Mouse (Mus musculus) c-Kit-positive CD71-positive TER-119-negative erythroid progenitor cells, embryonic 14.5 days (primary cell): ENCODE measurements around the gene Foxp3.
A peak's percentile ranks its signal among the peaks of the same experiment; 100 is the strongest.

ENCODE experiments used
- DNase-seq: peaks from one replicate; pipeline ENCODE4 v3.0.0-alpha.2; 2013; ENCODE audit warnings: low read depth

Gene Foxp3

GRCm38 (mm10) chrX:7573176-7574086, at the start of gene Foxp3:
TSS of gene Foxp3 (plus strand) at chrX:7573644.
- no peak for DNase-seq

DNA sequence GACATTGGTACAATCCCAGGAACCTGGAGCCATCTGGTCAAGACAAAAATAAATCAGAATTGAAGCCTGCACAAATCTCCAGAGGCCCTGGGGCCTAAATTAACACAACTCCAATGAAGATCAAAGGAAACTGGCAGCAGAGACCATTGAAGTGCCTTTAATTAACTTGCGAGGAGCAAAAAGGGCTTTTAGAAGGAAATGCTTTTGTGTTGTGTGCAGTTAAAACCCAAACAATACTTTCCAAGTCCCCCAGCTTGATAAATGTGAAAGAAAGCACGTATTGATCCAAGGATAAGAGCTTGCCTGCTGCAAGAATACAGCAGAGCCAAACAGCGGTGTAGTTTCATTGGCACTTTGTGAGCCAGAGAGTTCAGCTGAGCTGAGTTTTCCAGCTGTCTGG, 48.5 kb upstream of the Foxp3 start:
- no peak for DNase-seq

DNA sequence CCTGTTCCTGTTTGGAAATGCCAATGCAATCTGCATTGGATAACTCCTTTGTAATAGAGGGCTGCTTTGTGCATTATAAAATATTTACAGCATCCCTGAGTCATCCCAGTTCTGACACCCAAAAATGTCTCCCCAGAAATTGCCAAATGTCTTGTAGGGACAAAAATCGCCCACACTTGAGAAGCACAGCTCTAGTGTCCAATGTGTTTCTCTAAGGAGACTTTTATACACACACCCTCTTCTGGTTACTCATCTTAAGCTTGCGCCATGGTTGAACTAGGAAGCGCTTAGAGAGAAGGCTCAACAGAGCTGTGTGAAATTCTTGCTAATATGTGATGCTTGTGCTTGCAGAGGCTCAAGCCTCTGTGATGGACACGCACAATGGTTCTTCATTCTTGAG, 20.0 kb upstream of the Foxp3 start:
- no peak for DNase-seq

DNA sequence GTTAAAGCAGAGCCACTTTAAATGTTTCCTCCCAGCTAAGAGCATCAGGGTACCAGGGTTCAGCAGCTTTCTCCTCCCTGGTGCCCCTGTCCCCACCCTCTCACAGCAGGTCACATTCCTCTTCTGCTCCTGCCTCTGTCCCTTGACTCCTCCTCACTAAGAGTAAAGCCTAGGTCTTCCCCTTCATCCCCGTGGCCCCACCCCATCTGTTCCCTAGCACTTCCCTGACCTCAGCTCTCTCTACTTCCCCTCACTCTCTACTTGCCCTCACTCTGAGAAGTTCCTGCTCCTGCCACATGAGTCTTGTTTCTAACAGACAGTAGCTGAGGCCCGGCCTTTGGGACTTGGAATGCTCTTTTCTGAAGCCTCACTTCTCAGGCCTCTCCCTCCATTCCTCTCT, 10.4 kb upstream of the Foxp3 start:
- no peak for DNase-seq

- no peak for DNase-seq
These were observed 7.1 kb upstream of the Foxp3 start for GRCm38 (mm10) chrX:7566352-7566751.

GRCm38 (mm10) chrX:7567491-7567890, 6.0 kb upstream of the Foxp3 start:
- no peak for DNase-seq

- no peak for DNase-seq
These were observed 2.8 kb upstream of the Foxp3 start for GRCm38 (mm10) chrX:7570481-7571175.

- no peak for DNase-seq
These were observed 1.8 kb upstream of the Foxp3 start for GRCm38 (mm10) chrX:7571565-7572136.

- DNase-seq, result no peak
These were observed 978 bp upstream of the Foxp3 start for GRCm38 (mm10) chrX:7572466-7572865.

- DNase-seq, result peak; percentile 89
These were observed 842 bp downstream of the Foxp3 start, which contains the start of gene Ppp1r3f for GRCm38 (mm10) chrX:7574087-7574884. TSS of gene Ppp1r3f (minus strand) at chrX:7574283.

DNA sequence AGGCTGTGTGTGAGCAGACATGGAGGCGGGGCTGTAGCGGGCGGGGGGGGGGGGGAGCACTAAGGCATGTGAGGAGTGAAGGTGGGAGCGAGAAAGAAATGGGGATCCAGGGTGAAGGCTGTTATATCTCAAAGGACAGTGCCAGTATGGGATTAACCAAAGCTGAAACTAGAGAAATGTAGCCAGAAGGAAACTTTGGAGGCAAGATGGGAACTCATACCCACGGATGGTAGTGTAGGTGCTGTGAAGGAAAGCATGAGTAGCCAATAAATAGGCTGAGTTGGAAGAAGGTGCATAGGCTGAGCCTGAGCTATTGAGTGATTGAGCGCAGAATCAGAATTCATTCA, 1.4 kb downstream of the Foxp3 start:
- DNase-seq, result no peak

- no peak for DNase-seq
These were observed 7.7 kb downstream of the Foxp3 start for GRCm38 (mm10) chrX:7581151-7581550.

GRCm38 (mm10) chrX:7583881-7584280, 10.4 kb downstream of the Foxp3 start:
- DNase-seq, result no peak

- no peak for DNase-seq
These were observed 12.9 kb downstream of the Foxp3 start for GRCm38 (mm10) chrX:7586356-7586755.

GRCm38 (mm10) chrX:7595371-7595770, 21.9 kb downstream of the Foxp3 start:
- no peak for DNase-seq

DNA sequence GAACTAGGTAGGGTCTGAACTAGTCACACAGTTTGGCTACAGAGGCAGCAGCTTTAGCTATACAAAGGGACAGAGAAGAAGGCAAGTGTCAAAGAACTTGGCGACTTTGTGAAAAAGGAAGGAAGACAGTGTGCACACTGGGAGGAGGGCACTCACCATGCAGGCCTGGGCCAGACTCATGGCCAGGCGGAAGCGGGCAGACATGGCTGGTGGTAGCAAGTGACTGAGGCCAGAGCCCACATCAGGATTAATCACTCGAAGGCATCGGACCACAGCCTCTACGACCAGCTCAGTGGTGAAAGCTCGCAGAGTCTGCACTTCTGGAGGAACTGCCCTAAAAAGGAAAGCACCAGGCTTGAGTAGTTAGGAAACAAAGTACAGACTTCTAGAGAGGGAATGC, 30.6 kb downstream of the Foxp3 start:
- no peak for DNase-seq

DNA sequence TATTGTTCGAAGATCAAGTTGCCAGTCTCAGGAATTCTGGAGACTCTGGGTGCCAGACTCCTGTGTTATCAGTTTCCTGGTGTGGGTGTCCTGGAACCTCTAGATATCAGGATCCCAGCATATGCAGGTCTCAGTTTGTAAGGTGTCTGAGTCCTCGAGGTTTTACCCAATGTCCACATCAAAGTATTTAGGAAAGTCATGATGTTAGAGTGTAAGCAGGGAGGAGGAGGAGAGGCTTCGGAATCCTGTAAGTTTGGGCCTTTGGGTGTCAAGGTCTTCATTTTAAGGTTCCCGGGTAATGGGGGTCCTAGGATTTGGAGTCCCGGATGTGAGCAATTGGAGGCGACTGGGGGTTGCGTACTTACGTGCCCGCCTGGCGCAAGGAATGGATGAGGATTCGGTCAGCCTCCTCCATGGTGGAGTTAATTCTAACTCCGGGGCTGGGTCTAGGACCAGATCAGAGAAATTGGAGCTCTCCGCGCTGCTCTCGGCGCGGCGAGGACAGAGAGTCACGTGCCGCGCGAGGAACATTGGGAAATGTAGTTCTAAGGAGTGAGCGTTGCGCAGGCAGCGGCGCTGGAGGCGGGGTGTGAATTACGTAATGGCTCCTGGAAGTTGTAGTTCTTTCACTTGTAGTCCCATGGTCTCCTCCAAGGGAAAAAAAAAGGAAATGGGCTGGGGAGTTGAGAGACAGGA, 31.6 kb downstream of the Foxp3 start, which contains the start of gene Ccdc22:
Gene Ccdc22 (minus strand): TSS at position 639 of the 696 bp plus-strand sequence.
- peak; percentile 65 for DNase-seq

- DNase-seq, result no peak
These were observed 32.1 kb downstream of the Foxp3 start for GRCm38 (mm10) chrX:7605575-7605941.

- no peak for DNase-seq
These were observed 33.3 kb downstream of the Foxp3 start, which contains the start of gene Cacna1f for GRCm38 (mm10) chrX:7606783-7607182. TSS of gene Cacna1f (plus strand) at chrX:7607083.

DNA sequence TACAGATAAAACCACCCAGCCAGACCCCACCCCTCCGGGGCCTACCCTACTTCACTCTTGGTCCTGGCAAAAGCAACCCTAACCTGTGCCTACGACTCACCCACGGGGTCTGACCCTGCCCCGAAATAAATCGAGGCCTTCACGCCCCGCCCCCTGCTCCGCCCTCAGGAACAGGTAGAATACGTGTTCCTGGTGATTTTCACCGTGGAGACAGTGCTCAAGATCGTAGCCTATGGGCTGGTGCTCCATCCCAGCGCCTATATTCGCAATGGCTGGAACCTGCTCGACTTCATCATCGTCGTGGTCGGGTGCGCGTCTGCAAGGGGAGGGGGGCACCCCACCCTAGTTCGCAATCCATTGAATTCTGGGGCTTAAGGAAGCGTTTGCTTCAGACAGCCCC, 36.6 kb downstream of the Foxp3 start:
- DNase-seq, result no peak

DNA sequence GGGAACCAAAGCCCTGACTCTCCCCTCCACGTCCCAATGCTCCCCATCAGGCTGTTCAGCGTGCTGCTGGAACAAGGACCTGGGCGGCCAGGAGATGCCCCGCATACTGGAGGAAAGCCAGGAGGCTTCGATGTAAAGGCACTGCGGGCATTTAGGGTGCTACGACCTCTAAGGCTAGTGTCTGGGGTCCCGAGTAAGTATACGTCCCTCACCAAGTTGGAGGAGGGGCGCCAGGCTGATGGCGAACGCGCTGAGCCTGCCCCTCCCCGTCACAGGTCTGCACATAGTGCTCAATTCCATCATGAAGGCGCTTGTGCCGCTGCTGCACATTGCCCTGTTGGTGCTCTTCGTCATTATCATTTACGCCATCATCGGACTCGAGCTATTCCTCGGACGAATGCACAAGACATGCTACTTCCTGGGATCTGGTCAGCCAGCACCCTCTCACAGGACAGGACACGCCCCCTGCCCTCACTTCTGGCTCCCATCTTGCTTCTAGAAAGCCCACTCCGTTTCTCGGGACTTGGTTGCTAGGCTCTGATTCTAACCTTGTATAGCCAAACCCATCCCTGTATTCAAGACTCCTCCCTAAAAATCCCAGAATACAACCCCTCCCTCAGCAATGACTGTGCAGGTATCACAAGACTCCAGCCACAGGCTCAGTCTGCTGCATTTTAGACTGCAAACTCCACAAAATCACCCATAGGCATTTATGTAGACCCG, 37.3 kb downstream of the Foxp3 start:
- DNase-seq, result no peak
